Mouse (Mus musculus): Measurements from ENCODE around the gene Timd4.

The Timd4 gene

GRCm38 (mm10) chr11:46810511-46810910, at the start of gene Timd4:
Gene Timd4, plus strand, starts transcription at chr11:46810800.
- DNase-seq (ENCODE audit: low read depth, low spot score) = no peak

GRCm38 (mm10) chr11:46776879-46777278, 33.7 kb upstream of the Timd4 start:
- DNase-seq (ENCODE audit: low read depth, low spot score) = no peak

- no peak for DNase-seq (ENCODE audit: low read depth, low spot score)
These were observed 30.8 kb upstream of the Timd4 start for GRCm38 (mm10) chr11:46779811-46780210.

- DNase-seq (ENCODE audit: low read depth, low spot score) = no peak
These were observed 6.2 kb upstream of the Timd4 start for GRCm38 (mm10) chr11:46804440-46804839.

- no peak for DNase-seq (ENCODE audit: low read depth, low spot score)
These were observed 7.1 kb downstream of the Timd4 start for GRCm38 (mm10) chr11:46817692-46818091.

GRCm38 (mm10) chr11:46819930-46820329, 9.3 kb downstream of the Timd4 start:
- no peak for DNase-seq (ENCODE audit: low read depth, low spot score)

- DNase-seq (ENCODE audit: low read depth, low spot score) = no peak
These were observed 19.7 kb downstream of the Timd4 start for GRCm38 (mm10) chr11:46830348-46830747.

GRCm38 (mm10) chr11:46835080-46835479, 24.5 kb downstream of the Timd4 start:
- no peak for DNase-seq (ENCODE audit: low read depth, low spot score)

- no peak for DNase-seq (ENCODE audit: low read depth, low spot score)
These were observed 31.6 kb downstream of the Timd4 start for GRCm38 (mm10) chr11:46842015-46842726.

GRCm38 (mm10) chr11:46846661-46847060, 36.1 kb downstream of the Timd4 start:
- DNase-seq (ENCODE audit: low read depth, low spot score) = no peak

- DNase-seq (ENCODE audit: low read depth, low spot score) = no peak
These were observed 37.2 kb downstream of the Timd4 start for GRCm38 (mm10) chr11:46847827-46848220.

- peak; percentile 40 for DNase-seq (ENCODE audit: low read depth, low spot score)
These were observed 37.8 kb downstream of the Timd4 start for GRCm38 (mm10) chr11:46848221-46848971.

- DNase-seq (ENCODE audit: low read depth, low spot score) = peak; percentile 68
These were observed 54.2 kb downstream of the Timd4 start for GRCm38 (mm10) chr11:46864809-46865208.

- no peak for DNase-seq (ENCODE audit: low read depth, low spot score)
These were observed 58.0 kb downstream of the Timd4 start for GRCm38 (mm10) chr11:46868594-46868993.

GRCm38 (mm10) chr11:46875774-46876173, 65.2 kb downstream of the Timd4 start:
- peak; percentile 52 for DNase-seq (ENCODE audit: low read depth, low spot score)

- DNase-seq (ENCODE audit: low read depth, low spot score) = no peak
These were observed 71.9 kb downstream of the Timd4 start for GRCm38 (mm10) chr11:46882456-46882855.

- no peak for DNase-seq (ENCODE audit: low read depth, low spot score)
These were observed 78.5 kb downstream of the Timd4 start for GRCm38 (mm10) chr11:46889093-46889492.

All from brain, adult 2 months (tissue).